17 mouse cellular contexts compared by ENCODE assay signal in the genomic region with DNA sequence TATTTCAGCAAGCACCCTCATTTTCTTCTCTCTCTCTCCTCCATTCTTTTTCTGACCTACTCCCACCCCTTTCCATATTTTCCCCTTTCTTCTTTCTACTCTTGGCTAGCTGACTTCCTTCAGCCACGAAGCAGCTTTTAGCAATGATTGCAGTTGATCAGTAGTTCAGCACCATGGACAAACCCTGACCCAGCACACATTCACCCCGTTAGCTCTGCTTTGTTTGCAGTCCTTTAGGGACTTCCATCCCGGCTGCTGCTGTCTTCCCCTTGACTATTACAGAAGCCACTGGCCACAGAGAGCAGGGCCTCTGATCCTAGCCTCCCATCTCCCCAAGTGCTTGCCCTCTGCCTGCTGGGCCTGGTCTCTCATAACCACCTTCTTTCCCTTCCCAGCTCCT.
DNase-seq lines count a peak whose midpoint lies in the region; ATAC-seq lines count a peak whose summit lies in the region.
"Had no signal": no experiment of that assay in that cellular context is flagged by ENCODE, and none has a peak within 500 bp of the region (broad histone marks: within the 10 kb centered on the region; RNA-seq: fewer than 3 reads in every experiment).

No protein-coding gene starts in this region.

- H3K4me2 ChIP-seq in intestine, embryonic 14.5 days (ENCODE audit: low read length), result no peak overlapping the region
- no peak overlapping the region for H3K4me2 ChIP-seq in intestine, embryonic 16.5 days (ENCODE audit: low read depth, low read length)
- H3K4me2 ChIP-seq: forebrain, embryonic 15.5 days; heart, embryonic 15.5 days had no signal

- DNase-seq in intestine, embryonic 14.5 days (ENCODE audit: low spot score), result peak; percentile 54
- DNase-seq in NIH3T3 (ENCODE audit: low read depth), result peak; percentile 49
- peak; percentile 29 for DNase-seq in embryo, embryonic 9.5 days (ENCODE audit: extremely low spot score)
- peak; percentile 68 for DNase-seq in retina, embryonic 14.5 days (ENCODE audit: low spot score)
- DNase-seq in gastrocnemius, adult 18-20 months (ENCODE audit: low spot score), result no peak
- no peak for DNase-seq in urinary bladder, postnatal 4 days (ENCODE audit: low spot score in 2 of 2)
- DNase-seq: cerebellum, adult 18-20 months; gastrocnemius, postnatal 25 days; liver; right cerebral cortex, postnatal 4 days; thymus, postnatal 14 days had no signal

- H3K36me3 ChIP-seq in intestine, embryonic 14.5 days (ENCODE audit: control insufficient read depth, insufficient read depth, low read length), result no peaks in the 10 kb centered on the region
- H3K36me3 ChIP-seq in intestine, embryonic 16.5 days (ENCODE audit: control insufficient read depth, insufficient read depth, low read length), result no peaks in the 10 kb centered on the region
- H3K36me3 ChIP-seq: forebrain, embryonic 15.5 days; heart, embryonic 15.5 days; midbrain, embryonic 10.5 days had no signal

- H3K9ac ChIP-seq in intestine, embryonic 14.5 days (ENCODE audit: low read length), result no peak overlapping the region
- no peak overlapping the region for H3K9ac ChIP-seq in intestine, embryonic 16.5 days (ENCODE audit: low read depth, low read length)
- H3K9ac ChIP-seq: forebrain, embryonic 15.5 days; heart, embryonic 15.5 days had no signal

- no peak overlapping the region for H3K4me3 ChIP-seq in intestine, embryonic 14.5 days (ENCODE audit: low read depth, low read length)
- no peak overlapping the region for H3K4me3 ChIP-seq in intestine, embryonic 16.5 days (ENCODE audit: low read length)
- H3K4me3 ChIP-seq: forebrain, embryonic 15.5 days; heart, embryonic 15.5 days; midbrain, embryonic 10.5 days had no signal

- H3K4me1 ChIP-seq in intestine, embryonic 14.5 days (replicated peaks; ENCODE audit: control insufficient read depth, insufficient read depth, low read length), result no peaks in the 10 kb centered on the region
- H3K4me1 ChIP-seq in intestine, embryonic 16.5 days (ENCODE audit: control insufficient read depth, insufficient read depth, low read length), result no peaks in the 10 kb centered on the region
- H3K4me1 ChIP-seq: forebrain, embryonic 15.5 days; heart, embryonic 15.5 days had no signal

- no peak for ATAC-seq in intestine, embryonic 14.5 days (replicated peaks; ENCODE audit: low FRiP score, low TSS enrichment, low read depth)
- ATAC-seq in intestine, embryonic 16.5 days, result no peak
- ATAC-seq: CD4-positive, CD25-positive, alpha-beta regulatory T cell, adult 4 months; forebrain, embryonic 15.5 days; intestine, postnatal 0 days had no signal

- WGBS in intestine, embryonic 14.5 days, result 6% methylated on average over 3 of the region's 3 CpGs
- WGBS in intestine, embryonic 16.5 days, result 7% methylated on average over 3 of the region's 3 CpGs

- H3K27me3 ChIP-seq in intestine, embryonic 14.5 days (replicated peaks; ENCODE audit: control insufficient read depth, insufficient read depth, low read length), result no peaks in the 10 kb centered on the region
- H3K27me3 ChIP-seq in intestine, embryonic 16.5 days (replicated peaks; ENCODE audit: control insufficient read depth, insufficient read depth, low read length), result no peaks in the 10 kb centered on the region
- H3K27me3 ChIP-seq: forebrain, embryonic 15.5 days; heart, embryonic 15.5 days had no signal

- H3K27ac ChIP-seq in intestine, embryonic 14.5 days (ENCODE audit: low read depth), result no peak overlapping the region
- H3K27ac ChIP-seq in intestine, embryonic 16.5 days (ENCODE audit: low read length), result no peak overlapping the region
- H3K27ac ChIP-seq: forebrain, embryonic 15.5 days; heart, embryonic 15.5 days; midbrain, embryonic 10.5 days had no signal

- no peaks in the 10 kb centered on the region for H3K9me3 ChIP-seq in intestine, embryonic 14.5 days (ENCODE audit: control insufficient read depth, low read length)
- H3K9me3 ChIP-seq in intestine, embryonic 16.5 days (ENCODE audit: control insufficient read depth, low read length), result no peaks in the 10 kb centered on the region
- H3K9me3 ChIP-seq: forebrain, embryonic 15.5 days; heart, embryonic 15.5 days; midbrain, embryonic 10.5 days had no signal

Comparison
In these comparisons a context has a peak if more than half of its experiments do, and no peak if none do; other contexts are left out.
1. DNase-seq: peak in intestine, embryonic 14.5 days (single experiment), NIH3T3 (single experiment), embryo, embryonic 9.5 days (single experiment) and retina, embryonic 14.5 days (single experiment); none in gastrocnemius, adult 18-20 months (single experiment) and urinary bladder, postnatal 4 days (0 of 2).